Mouse (Mus musculus) spleen, postnatal 10 days (tissue): Measurements from ENCODE around the gene Mroh7.

Experiments
- DNase-seq, 2 experiments: peaks; one replicate each; pipeline ENCODE4 v3.0.0; 2021 to 2022; ENCODE audit warnings: low spot score in 2 of 2

The Mroh7 gene

DNA sequence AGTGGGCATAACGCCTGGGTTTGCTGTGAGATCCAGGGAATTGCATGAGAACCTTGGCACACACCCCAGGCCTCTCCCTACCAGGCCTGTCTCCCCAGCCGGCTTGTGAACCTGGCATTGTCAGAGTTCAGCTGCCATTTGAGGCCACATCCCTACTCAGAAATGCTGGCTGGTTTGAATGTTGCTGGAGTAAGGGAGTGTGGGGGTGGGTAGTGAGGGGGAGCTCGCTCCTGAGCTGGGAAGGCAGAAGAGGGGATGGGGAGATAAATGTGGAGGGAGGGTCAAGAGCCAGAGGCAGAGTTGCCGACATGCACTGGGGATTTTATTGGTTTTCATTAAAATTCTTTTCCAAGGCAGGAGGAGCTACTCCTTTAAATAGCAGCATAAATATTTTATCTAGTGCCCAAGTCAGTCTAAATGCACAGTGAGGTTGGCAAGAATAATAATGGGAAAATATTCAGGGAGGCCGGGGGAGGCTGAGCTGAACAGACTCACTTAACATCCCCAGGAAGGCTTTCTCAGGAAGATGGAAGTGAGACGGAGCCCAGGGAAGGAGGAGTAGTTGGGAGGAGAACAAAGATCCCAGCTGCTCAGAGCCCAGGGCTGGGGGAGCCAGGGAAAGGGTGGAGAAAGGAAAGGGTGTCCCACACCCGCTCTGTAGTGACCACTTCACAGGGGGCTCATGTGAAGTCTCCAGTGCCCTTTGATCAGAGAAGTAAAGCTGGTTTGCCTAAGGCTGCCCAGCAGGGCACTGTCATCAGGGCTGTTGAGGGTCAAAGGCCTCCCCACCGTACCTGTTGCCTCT is 97.2 kb downstream of the Mroh7 start:
- DNase-seq = no peak

DNA sequence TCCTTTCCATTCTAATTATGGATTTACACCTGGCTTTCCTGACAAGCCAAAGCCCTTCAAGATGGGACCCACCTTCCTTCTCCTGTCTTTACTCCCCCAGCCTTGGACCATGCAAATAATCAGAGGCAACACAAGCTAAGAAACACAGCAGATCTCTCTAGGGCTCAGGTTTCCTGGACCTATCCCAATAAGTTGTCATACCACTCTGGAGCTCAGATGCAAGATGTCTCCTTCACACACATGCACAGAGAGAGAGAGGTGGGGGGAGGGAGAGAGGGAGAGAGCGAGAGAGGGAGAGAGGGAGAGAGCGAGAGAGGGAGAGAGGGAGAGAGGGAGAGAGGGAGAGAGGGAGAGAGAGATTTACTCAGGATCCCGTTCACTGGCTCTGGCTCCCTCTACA is 98.4 kb downstream of the Mroh7 start:
- DNase-seq = no peak
